Mouse (Mus musculus): ENCODE measurements around the gene Ttc28.

- TF ChIP-seq EP300 (IDR thresholded peaks at IDR 0.05; ENCODE audit: low read depth) (no peak), CTCF (IDR thresholded peaks at IDR 0.05; ENCODE audit: low read depth) (no peak)
Measured at GRCm38 (mm10) chr5:111195488-111196485, 316.2 kb downstream of the Ttc28 start.
